Mouse (Mus musculus) midbrain, postnatal 0 days (tissue): Measurements from ENCODE around the gene Smco2. TPM values are rescaled to one million over a fixed set of nuclear protein-coding genes. Genes with fewer than 3 reads are reported as not detected.

Experiments
- ATAC-seq: fragments of 200-750 bp; cut with Nextera tagmentation; 2 replicates; pipeline ENCODE4 v1.8.0; 2017; ENCODE audit warnings: moderate number of reproducible peaks, mild to moderate bottlenecking, moderate TSS enrichment, moderate library complexity; ENCODE audit not compliant: low FRiP score
- DNase-seq: peaks from one replicate; pipeline ENCODE4 v3.0.0-alpha.2; 2015; ENCODE audit warnings: low spot score
- H3K27ac ChIP-seq: fragments of 300-500 bp; sonication (generic); 2 replicates; pipeline ENCODE4 v1.5.1; 2014; ENCODE audit warnings: low read depth, mild to moderate bottlenecking, low read length, mixed read lengths
- H3K27me3 ChIP-seq: fragments of 300-500 bp; sonication (generic); 2 replicates; pipeline ENCODE4 v1.6.1; 2014; ENCODE audit warnings: low read length, control low read depth, mixed read lengths; ENCODE audit not compliant: insufficient read depth
- H3K36me3 ChIP-seq: fragments of 300-500 bp; sonication (generic); 2 replicates; pipeline ENCODE4 v1.6.1; 2014; ENCODE audit warnings: low read length, control low read depth, mixed read lengths; ENCODE audit not compliant: insufficient read depth
- H3K4me1 ChIP-seq: fragments of 300-500 bp; sonication (generic); 2 replicates; pipeline ENCODE4 v1.6.1; 2014; ENCODE audit warnings: mild to moderate bottlenecking, control low read depth, antibody characterized with exemption, low read length, mixed read lengths; ENCODE audit not compliant: insufficient read depth
- H3K4me2 ChIP-seq: fragments of 300-500 bp; sonication (generic); 2 replicates; pipeline ENCODE4 v1.6.1; 2014; ENCODE audit warnings: low read depth, mild to moderate bottlenecking, low read length, mixed read lengths; ENCODE audit not compliant: poor library complexity, severe bottlenecking
- H3K4me3 ChIP-seq: fragments of 300-500 bp; sonication (generic); 2 replicates; pipeline ENCODE4 v1.5.1; 2014; ENCODE audit warnings: low read depth, mild to moderate bottlenecking, low read length, moderate library complexity
- H3K9ac ChIP-seq: fragments of 300-500 bp; sonication (generic); replicated peaks from 2 replicates; pipeline ENCODE4 v1.6.1; 2014; ENCODE audit warnings: mild to moderate bottlenecking, low read length, moderate library complexity, mixed read lengths; ENCODE audit not compliant: poor library complexity, severe bottlenecking
- H3K9me3 ChIP-seq: fragments of 300-500 bp; sonication (generic); 2 replicates; pipeline ENCODE4 v1.6.1; 2016; ENCODE audit warnings: low read length, control low read depth
- CTCF ChIP-seq: IDR thresholded peaks from 2 replicates; pipeline ENCODE4 v1.5.1; 2016; ENCODE audit warnings: antibody characterized with exemption, mild to moderate bottlenecking
- WGBS: fragments of 180-500 bp; shearing (Covaris S2); extraction: QIAGEN DNeasy Blood & Tissue Kit; methylation state at CpG from one replicate; pipeline ENCODE4 v1.1.7; 2014; 5-methylcytosine and 5-hydroxymethylcytosine counted together
- polyA plus RNA-seq: library from polyadenylated mRNA; unstranded; fragments of >200 nt; fragmentation: Nextera tagmentation; extraction: Ambion mirVana; gene quantifications from 2 replicates; pipeline ENCODE4 v1.2.1, GENCODE M21; 2015
- total RNA-seq: library from RNA; depleted of rRNA; stranded (reverse); fragments of >200 nt; gene quantifications from 2 replicates; pipeline ENCODE4 v1.2.3, GENCODE M21; 2014

Gene Smco2
- total and polyA plus RNA-seq, 2 experiments from 2014 or later: not detected

- Histone ChIP-seq H3K4me1 (no peaks in the 10 kb centered on the region), H3K9ac (no peak overlapping the region), H3K9me3 (no peaks in the 10 kb centered on the region), H3K4me3 (no peak overlapping the region), H3K27ac (no peak overlapping the region), H3K36me3 (no peaks in the 10 kb centered on the region), H3K27me3 (no peaks in the 10 kb centered on the region), H3K4me2 (no peak overlapping the region)
- ATAC-seq: no peak
- DNase-seq: no peak
- TF ChIP-seq CTCF: no peak
- WGBS: 85% methylated on average over 4 of the region's 4 CpGs
These were observed 15.8 kb downstream of the Smco2 start for GRCm38 (mm10) chr6:146865701-146866100.

GRCm38 (mm10) chr6:146871975-146872374 is 22.1 kb downstream of the Smco2 start:
- no peaks in the 10 kb centered on the region for H3K27me3 ChIP-seq
- no peak overlapping the region for H3K4me2 ChIP-seq
- no peaks in the 10 kb centered on the region for H3K9me3 ChIP-seq
- H3K9ac ChIP-seq: no peak overlapping the region
- no peak for TF ChIP-seq CTCF
- H3K27ac ChIP-seq: no peak overlapping the region
- WGBS: 94% methylated on average over 4 of the region's 4 CpGs
- H3K4me3 ChIP-seq: no peak overlapping the region
- H3K36me3 ChIP-seq: no peaks in the 10 kb centered on the region
- DNase-seq (no peak), ATAC-seq (no peak)
- H3K4me1 ChIP-seq: no peaks in the 10 kb centered on the region

- Histone ChIP-seq H3K9ac (no peak overlapping the region), H3K4me1 (no peaks in the 10 kb centered on the region), H3K4me2 (no peak overlapping the region), H3K9me3 (no peaks in the 10 kb centered on the region), H3K4me3 (no peak overlapping the region), H3K36me3 (no peaks in the 10 kb centered on the region), H3K27me3 (no peaks in the 10 kb centered on the region), H3K27ac (no peak overlapping the region)
- ATAC-seq: no peak
- WGBS: 59% methylated on average over 6 of the region's 6 CpGs
- DNase-seq: no peak
- TF ChIP-seq CTCF: no peak
These were observed 24.5 kb downstream of the Smco2 start for GRCm38 (mm10) chr6:146874415-146874814.

GRCm38 (mm10) chr6:146876820-146877219 is 26.9 kb downstream of the Smco2 start:
- Histone ChIP-seq H3K9me3 (no peaks in the 10 kb centered on the region), H3K4me1 (no peaks in the 10 kb centered on the region), H3K36me3 (no peaks in the 10 kb centered on the region), H3K27ac (no peak overlapping the region), H3K4me3 (no peak overlapping the region), H3K27me3 (no peaks in the 10 kb centered on the region), H3K4me2 (no peak overlapping the region), H3K9ac (no peak overlapping the region)
- ATAC-seq: no peak
- peak; percentile 43 for TF ChIP-seq CTCF
- no peak for DNase-seq
- 96% methylated on average over 2 of the region's 2 CpGs for WGBS

GRCm38 (mm10) chr6:146877425-146878045 is 27.6 kb downstream of the Smco2 start:
- Histone ChIP-seq H3K4me3 (no peak overlapping the region), H3K27me3 (no peaks in the 10 kb centered on the region), H3K9ac (no peak overlapping the region), H3K4me1 (no peaks in the 10 kb centered on the region), H3K36me3 (no peaks in the 10 kb centered on the region), H3K27ac (no peak overlapping the region), H3K9me3 (no peaks in the 10 kb centered on the region), H3K4me2 (no peak overlapping the region)
- no peak for TF ChIP-seq CTCF
- no peak for DNase-seq
- no peak for ATAC-seq
- 78% methylated on average over 12 of the region's 12 CpGs for WGBS

- WGBS: 64% methylated on average over 10 of the region's 10 CpGs
- no peaks in the 10 kb centered on the region for H3K4me1 ChIP-seq
- no peak for TF ChIP-seq CTCF
- no peaks in the 10 kb centered on the region for H3K36me3 ChIP-seq
- no peak overlapping the region for H3K9ac ChIP-seq
- no peak for ATAC-seq
- no peaks in the 10 kb centered on the region for H3K9me3 ChIP-seq
- DNase-seq: no peak
- no peaks in the 10 kb centered on the region for H3K27me3 ChIP-seq
- no peak overlapping the region for H3K4me2 ChIP-seq
- H3K4me3 ChIP-seq: no peak overlapping the region
- no peak overlapping the region for H3K27ac ChIP-seq
These were observed 29.0 kb downstream of the Smco2 start for GRCm38 (mm10) chr6:146878926-146879325.
